Mouse (Mus musculus): ENCODE measurements around the gene Tmprss12. TPM values are rescaled to one million over a fixed set of nuclear protein-coding genes. Genes with fewer than 3 reads are reported as not detected.

Tmprss12 gene
- not detected for total RNA-seq (2023)

GRCm38 (mm10) chr15:100280626-100281025 lies at the start of gene Tmprss12:
Tmprss12 (plus strand) TSS chr15:100280837.

DNA sequence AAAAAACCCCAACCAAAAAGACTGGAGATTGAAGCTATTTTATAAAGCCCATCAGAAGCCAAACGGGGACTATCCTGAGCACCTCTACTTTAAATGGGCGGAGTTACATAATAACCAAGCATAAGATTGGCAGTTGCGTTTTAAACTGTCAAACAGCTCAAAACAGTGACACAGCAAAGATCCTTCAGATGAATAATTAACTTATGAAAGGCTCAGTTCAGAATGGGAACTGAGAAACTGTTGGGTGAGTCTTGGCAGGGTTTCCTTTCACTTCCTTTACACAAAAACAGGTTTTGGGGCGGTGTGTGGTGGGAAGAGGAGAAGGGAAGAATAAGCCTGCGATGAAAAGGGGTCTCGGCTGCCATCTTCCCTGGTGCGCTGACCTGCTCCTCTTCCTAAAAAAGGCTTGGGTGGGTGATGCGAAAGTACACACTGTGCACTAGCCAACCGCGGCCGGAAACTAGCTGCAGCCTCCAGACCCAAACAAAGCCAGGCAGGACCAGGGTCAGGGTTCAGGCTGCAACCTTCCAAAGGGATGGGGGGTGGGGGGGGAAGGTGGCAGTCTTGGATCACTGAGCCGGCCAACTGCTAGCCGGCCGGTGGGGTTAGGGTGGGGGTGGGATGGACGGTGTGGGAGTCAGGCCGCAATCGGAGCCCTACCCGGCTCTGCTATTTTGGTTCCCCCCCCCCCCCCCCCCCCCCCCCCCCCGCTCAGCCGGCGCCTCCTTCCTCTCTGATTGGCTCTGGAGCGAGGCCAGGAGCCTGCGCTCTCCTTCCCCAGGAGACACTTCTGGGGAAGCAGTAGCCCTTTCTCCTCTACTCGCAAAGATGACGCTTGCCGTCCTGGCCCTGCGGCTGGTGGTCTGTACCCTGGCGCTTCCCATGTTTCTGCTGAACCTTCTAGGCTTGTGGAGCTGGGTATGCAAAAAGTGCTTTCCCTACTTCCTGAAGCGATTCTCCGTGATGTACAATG lies 23.7 kb downstream of the Tmprss12 start, which contains the start of gene Mettl7a1:
Mettl7a1 (plus strand) TSS at position 122 of the 973 bp plus-strand sequence.

GRCm38 (mm10) chr15:100334629-100335028 lies 54.0 kb downstream of the Tmprss12 start, which contains the start of gene Mettl7a3:
Mettl7a3 (plus strand) TSS chr15:100334929.

Other genes with a start within 250 kb of the Tmprss12 start
- 89.0 TPM for gene Dip2b, start 242.2 kb upstream of the Tmprss12 start, total RNA-seq (2023)
- gene Atf1, start 53.0 kb upstream of the Tmprss12 start, total RNA-seq (2023): 88.3 TPM
- 13.1 TPM for gene Mettl7a1, start 23.3 kb downstream of the Tmprss12 start, total RNA-seq (2023)
- not detected for gene Mettl7a3, start 54.1 kb downstream of the Tmprss12 start, total RNA-seq (2023)
- not detected for gene Methig1, start 72.3 kb downstream of the Tmprss12 start, total RNA-seq (2023)
- gene Mettl7a2, start 72.4 kb downstream of the Tmprss12 start, total RNA-seq (2023): not detected
- not detected for gene Higd1c, start 83.7 kb downstream of the Tmprss12 start, total RNA-seq (2023)
- not detected for gene Gm5475, start 141.3 kb downstream of the Tmprss12 start, total RNA-seq (2023)
- gene Slc11a2, start 144.2 kb downstream of the Tmprss12 start, total RNA-seq (2023): 30.8 TPM
- 45.9 TPM for gene Letmd1, start 188.2 kb downstream of the Tmprss12 start, total RNA-seq (2023)
- gene Csrnp2, start 214.7 kb downstream of the Tmprss12 start, total RNA-seq (2023): 9.7 TPM

Data from CD4-positive naive resting alpha-beta T cell, adult 76 days (primary cell).